Mouse (Mus musculus) limb, embryonic 12.5 days (tissue): Measurements from ENCODE around the gene Rpl19. TPM values are rescaled to one million over a fixed set of nuclear protein-coding genes. Genes with fewer than 3 reads are reported as not detected.

Experiments
- microRNA-seq: library from miRNA; unstranded; fragments of <30 nt; microRNA quantifications from one replicate; pipeline ENCODE4, GENCODE M21; 2017
- polyA plus RNA-seq: library from polyadenylated mRNA; unstranded; fragments of >200 nt; fragmentation: Nextera tagmentation; extraction: Ambion mirVana; gene quantifications from 2 replicates; pipeline ENCODE4 v1.2.1, GENCODE M21; 2016

Gene Rpl19
- polyA plus RNA-seq, 1 experiment from 2014 or later: 1,014 TPM

Small RNA genes lying within 50 kb of the gene (microRNA-seq; reads per million reads assigned to microRNA genes)
- gene Gm27597: not detected

Other genes starting within 250 kb of the Rpl19 start
- 513 and 518 TPM in 2 replicates for gene Rpl23, start 244.3 kb upstream of the Rpl19 start, polyA plus RNA-seq
- 110 and 120 TPM in 2 replicates for gene Lasp1, start 227.7 kb upstream of the Rpl19 start, polyA plus RNA-seq
- 11.8 and 13.2 TPM in 2 replicates for gene B230217C12Rik, start 185.9 kb upstream of the Rpl19 start, polyA plus RNA-seq
- 0.60 and 0.92 TPM in 2 replicates for gene Fbxo47, start 142.6 kb upstream of the Rpl19 start, polyA plus RNA-seq
- gene Plxdc1, start 40.3 kb upstream of the Rpl19 start, polyA plus RNA-seq: 0.12 TPM in 1 of 2 replicates, not detected in the other
- gene Arl5c, start 30.5 kb upstream of the Rpl19 start, polyA plus RNA-seq: 5.9 and 7.1 TPM in 2 replicates
- 13.2 and 16.0 TPM in 2 replicates for gene Cacnb1, start 3.7 kb upstream of the Rpl19 start, polyA plus RNA-seq
- gene Stac2, start 26.8 kb downstream of the Rpl19 start, polyA plus RNA-seq: 0.31 and 0.68 TPM in 2 replicates
- gene Fbxl20, start 123.7 kb downstream of the Rpl19 start, polyA plus RNA-seq: 24.3 and 25.9 TPM in 2 replicates
- gene Med1, start 166.6 kb downstream of the Rpl19 start, polyA plus RNA-seq: 75.3 and 80.1 TPM in 2 replicates
- 15.1 and 17.0 TPM in 2 replicates for gene Cdk12, start 176.3 kb downstream of the Rpl19 start, polyA plus RNA-seq